Mouse (Mus musculus): ENCODE data around the gene Calhm5.

Gene Calhm5

DNA sequence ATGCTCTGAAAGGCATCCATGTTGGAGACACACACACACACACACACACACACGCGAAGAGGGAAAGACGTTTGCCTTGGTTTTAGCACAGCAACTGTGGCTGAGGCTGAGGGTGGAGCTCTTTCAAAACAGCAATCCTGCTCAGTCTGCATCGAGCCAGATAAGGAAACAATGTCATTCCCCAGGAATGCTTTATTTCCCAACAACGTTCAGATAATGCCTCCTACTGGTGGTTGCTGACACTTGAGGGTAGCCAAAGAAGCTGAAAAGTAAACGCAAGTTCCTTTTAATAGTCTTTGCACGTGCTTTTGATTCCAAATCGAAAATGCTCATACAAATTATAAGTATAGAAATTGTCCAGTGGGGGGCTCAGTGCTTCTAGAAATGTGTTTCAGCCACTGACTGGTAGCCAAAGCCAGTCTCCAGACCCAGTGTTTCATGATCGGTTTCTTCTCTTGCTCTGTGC is at the start of gene Calhm5:
Gene Calhm5, minus strand, starts transcription at position 102 of the 466 bp plus-strand sequence.
- peak; percentile 91 for DNase-seq (ENCODE audit: low read depth, low spot score)

- DNase-seq (ENCODE audit: low read depth, low spot score): no peak
These were observed 45.4 kb upstream of the Calhm5 start for GRCm38 (mm10) chr10:34141693-34142092.

DNA sequence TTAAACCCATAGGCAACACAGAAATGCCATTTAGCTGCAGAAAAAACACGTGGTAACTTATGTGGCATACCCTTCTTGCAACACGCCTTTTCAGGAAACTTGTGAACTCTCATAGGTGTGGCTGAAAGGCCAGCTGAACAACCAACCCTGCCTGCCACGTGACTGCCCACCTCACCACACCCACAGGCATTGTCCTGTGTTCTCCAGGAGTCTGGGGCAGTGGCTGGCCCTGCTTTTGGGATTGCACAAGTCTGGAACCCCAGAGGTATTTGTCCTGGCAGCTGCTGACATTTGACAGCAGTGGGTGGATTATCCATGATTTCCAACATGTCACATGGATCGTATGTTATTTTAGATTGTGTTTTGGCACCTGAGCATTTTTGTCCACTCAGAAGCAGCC is 43.4 kb upstream of the Calhm5 start:
- DNase-seq (ENCODE audit: low read depth, low spot score): no peak

- DNase-seq (ENCODE audit: low read depth, low spot score): no peak
These were observed 41.7 kb upstream of the Calhm5 start for GRCm38 (mm10) chr10:34138027-34138426.

GRCm38 (mm10) chr10:34136432-34136831 is 40.1 kb upstream of the Calhm5 start:
- DNase-seq (ENCODE audit: low read depth, low spot score): no peak

DNA sequence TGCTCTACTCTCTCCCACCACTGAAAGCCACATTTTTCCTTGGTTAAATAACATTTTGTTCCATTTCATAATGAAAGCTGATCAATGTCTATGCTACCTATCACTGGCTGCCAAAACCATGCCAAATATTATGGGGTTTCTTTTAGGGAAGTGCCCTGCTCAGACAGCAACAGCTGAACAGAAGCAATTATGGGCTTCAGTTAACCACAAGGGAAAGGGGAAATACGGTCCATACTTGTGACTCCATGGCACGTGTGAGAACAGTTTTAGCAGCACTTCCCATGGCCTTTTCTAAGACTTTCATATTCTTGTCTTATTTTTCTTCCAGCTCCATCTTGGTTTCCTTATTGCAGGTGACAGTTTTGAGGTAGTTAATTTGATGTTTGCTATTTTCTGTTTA is 35.0 kb upstream of the Calhm5 start:
- DNase-seq (ENCODE audit: low read depth, low spot score): no peak

- no peak for DNase-seq (ENCODE audit: low read depth, low spot score)
These were observed 32.1 kb upstream of the Calhm5 start for GRCm38 (mm10) chr10:34128391-34128790.

DNA sequence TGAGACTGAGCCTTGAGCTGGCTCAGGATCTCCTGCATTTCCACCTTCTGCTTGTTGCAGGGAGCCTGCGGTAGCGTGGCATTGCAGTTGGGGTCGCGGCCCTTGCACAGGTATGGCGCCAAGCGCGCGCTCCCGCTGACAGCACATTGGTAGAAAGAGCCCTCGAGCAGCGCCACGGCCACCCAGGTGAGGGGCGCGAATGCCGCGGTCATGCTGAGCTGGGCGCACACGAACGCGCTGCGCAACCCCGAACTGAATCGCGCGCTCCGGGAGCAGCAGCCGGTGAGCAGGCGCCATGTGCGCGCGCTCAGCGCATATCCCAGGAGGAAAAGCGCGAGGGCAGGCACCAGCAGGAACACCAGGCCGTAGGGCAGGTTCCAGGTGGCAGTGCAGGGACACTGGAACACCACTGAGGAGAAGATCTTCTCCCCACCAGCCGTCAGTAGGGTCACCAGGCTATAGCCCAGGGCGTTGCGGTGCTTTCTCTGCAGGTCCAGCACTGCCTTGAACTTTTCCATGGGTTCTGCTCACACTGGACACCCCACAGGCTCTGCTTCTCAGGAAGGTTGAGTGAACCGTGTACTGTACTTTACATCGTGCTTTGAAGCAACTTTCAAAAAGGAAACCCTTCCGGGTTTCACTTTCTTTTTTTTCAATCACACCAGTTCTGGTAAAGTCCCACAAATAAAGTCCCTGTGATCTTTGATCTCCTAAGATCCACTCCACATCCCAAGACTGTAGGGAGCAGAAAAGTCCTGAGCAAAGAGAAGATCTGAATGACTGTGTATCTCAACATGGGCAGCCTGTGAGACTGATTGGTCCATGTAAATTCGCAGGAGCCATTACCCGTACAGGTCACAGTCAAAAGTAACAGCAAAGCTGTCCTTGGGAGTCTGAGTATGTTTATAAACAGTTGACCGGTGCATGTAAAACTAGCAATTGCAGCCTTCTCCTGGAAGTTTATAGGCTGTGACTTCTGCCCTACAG is 31.4 kb upstream of the Calhm5 start, which contains the start of gene Calhm6:
Gene Calhm6, minus strand, starts transcription at position 593 of the 987 bp plus-strand sequence.
- DNase-seq (ENCODE audit: low read depth, low spot score): peak; percentile 67

DNA sequence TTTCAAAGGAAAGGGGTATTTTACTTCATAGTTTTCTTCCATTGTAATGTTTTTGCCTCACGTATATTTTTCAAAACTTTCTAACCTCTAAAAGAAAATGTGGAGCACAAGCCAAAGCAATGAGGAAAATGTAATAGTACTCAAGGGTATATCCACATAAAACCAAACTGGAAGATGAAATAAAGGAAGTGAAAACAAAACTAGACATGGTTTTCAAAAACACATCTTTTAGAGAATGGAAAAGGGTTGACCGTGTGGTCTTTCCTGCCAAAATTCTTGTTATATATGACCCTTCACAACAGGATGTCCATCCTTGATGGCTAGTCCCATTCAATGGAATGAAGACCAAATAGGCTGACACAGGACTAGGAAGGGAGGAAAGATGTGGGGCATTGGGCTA is 22.1 kb upstream of the Calhm5 start:
- no peak for DNase-seq (ENCODE audit: low read depth, low spot score)

GRCm38 (mm10) chr10:34117770-34118169 is 21.5 kb upstream of the Calhm5 start:
- no peak for DNase-seq (ENCODE audit: low read depth, low spot score)

GRCm38 (mm10) chr10:34117131-34117530 is 20.8 kb upstream of the Calhm5 start:
- no peak for DNase-seq (ENCODE audit: low read depth, low spot score)

DNA sequence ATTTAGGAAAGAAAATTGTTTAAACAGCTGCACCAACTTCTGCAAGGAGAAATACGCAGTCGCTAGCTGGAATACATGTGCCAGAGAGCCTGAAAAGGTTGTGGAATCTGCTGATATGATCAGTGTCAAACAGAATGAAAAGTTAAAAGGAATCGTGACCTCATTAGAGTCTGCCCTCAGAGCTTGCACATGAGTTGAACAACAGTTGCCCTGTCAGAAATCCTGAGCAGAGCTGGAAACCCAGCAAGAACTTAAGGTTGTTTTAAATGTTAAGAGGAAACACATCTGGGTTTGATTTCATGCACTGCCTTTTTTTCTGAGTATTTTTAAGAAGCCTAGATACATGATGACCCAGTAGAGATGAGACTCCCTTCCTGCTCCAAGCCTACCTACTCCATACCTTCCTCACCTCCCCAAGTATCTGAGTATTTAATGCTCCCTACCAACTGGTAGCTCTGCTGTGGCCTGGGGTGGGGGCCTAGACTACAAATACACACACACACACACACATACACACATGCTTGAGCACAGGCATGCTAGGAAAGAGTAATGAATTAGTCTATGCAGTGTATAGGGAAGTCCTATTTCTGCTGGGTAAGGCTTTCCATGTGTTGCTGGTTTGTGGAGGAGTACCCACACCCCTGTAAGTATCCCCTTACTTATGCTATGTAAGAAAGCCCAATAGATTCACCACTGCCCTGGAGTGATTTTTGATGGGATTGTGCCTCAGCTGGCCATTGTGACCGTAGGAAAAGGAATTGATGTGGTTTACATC is 15.8 kb upstream of the Calhm5 start:
- no peak for DNase-seq (ENCODE audit: low read depth, low spot score)

DNA sequence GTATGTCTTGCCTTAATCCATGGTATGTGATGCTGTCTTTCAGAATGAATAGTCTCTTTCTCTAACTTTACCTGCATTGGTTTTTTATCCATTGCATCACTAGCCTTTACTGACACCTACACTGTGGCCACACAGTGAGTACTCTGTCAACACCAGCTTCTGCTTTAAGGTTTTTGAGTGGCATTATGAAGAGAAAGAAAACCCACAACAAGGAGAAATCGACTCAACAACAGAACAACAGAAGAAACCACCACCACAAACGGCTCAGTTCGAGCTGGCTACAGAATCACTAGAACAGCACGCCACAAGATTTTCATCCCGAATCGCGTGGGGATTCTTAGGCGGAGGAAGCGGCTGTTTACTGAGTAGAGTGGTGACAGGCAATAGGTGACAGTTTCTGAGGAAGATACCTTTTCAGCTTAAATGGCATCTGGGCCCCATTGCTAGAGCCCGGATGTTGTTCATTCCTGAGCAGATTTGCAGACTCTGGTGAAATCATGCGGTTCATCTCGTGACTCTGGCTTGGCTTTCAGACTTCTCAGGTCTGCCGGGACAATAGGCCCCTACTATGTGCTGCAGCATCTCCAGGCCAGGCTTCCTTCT is 14.6 kb upstream of the Calhm5 start:
- DNase-seq (ENCODE audit: low read depth, low spot score): no peak

- DNase-seq (ENCODE audit: low read depth, low spot score): no peak
These were observed 355 bp downstream of the Calhm5 start for GRCm38 (mm10) chr10:34095964-34096363.

- DNase-seq (ENCODE audit: low read depth, low spot score): no peak
These were observed 1.2 kb downstream of the Calhm5 start for GRCm38 (mm10) chr10:34095147-34095546.

DNA sequence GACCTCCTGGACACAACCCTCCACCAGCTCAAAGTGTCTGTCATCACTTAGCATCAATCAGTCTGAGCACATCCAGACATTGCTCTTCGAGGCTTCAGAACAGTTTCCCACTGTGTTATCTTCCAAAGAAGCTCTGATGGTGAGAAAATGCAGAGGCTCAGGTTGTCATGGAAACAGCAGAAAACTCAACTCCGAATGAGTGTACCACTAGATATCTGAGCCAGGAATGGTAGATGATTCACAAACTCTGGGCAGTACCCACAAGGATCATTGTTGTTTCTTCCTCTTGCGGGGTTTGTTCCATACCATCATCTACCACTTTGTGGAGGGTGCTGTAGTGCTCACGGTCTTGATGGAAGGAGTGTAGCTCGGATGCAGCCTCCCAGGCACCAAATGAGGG is 4.4 kb downstream of the Calhm5 start:
- no peak for DNase-seq (ENCODE audit: low read depth, low spot score)

- DNase-seq (ENCODE audit: low read depth, low spot score): no peak
These were observed 5.8 kb downstream of the Calhm5 start for GRCm38 (mm10) chr10:34090481-34090880.

- DNase-seq (ENCODE audit: low read depth, low spot score): no peak
These were observed 6.8 kb downstream of the Calhm5 start for GRCm38 (mm10) chr10:34089517-34089916.

- DNase-seq (ENCODE audit: low read depth, low spot score): no peak
These were observed 7.8 kb downstream of the Calhm5 start for GRCm38 (mm10) chr10:34088515-34088914.

GRCm38 (mm10) chr10:34086514-34086913 is 9.8 kb downstream of the Calhm5 start:
- DNase-seq (ENCODE audit: low read depth, low spot score): no peak

GRCm38 (mm10) chr10:34074522-34075200 is 21.7 kb downstream of the Calhm5 start:
- no peak for DNase-seq (ENCODE audit: low read depth, low spot score)

Data from ES-CJ7 (cell line).